Comparison of ENCODE assay signal across 19 mouse cellular contexts in the genomic region with DNA sequence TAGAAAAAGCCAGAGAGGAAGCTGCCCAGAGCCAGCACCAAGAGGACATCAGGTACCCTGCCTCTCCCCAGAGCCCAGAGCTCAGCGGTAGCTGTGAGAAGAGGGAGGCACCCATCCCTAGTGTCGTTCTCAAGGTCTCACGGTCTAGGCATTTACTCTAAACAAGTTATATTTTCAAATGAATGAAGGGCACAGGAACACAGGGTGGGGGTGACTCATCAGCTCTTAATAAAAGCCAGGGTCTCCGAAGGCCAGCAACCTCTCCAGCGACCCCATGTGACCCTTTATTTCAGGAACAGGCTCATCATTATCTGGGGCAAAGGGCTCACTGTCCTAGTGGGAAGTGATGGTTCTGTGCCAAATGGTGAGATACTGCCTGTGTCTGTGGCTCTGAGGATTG. TPM values are rescaled to one million over a fixed set of nuclear protein-coding genes. Genes with fewer than 3 reads are reported as not detected.
A peak's percentile ranks its signal among the peaks of the same experiment; 100 is the strongest.
DNase-seq lines count a peak whose midpoint lies in the region; ATAC-seq lines count a peak whose summit lies in the region.
"Had no signal": no experiment of that assay in that cellular context is flagged by ENCODE, and none has a peak within 500 bp of the region (broad histone marks: within the 10 kb centered on the region; RNA-seq: fewer than 3 reads in every experiment).

No protein-coding gene starts in this region.

- H3K4me2 ChIP-seq in heart, embryonic 12.5 days = no peak overlapping the region
- H3K4me2 ChIP-seq: embryonic facial prominence, embryonic 12.5 days; limb, embryonic 15.5 days; midbrain, embryonic 13.5 days had no signal

- ATAC-seq in heart, embryonic 12.5 days (ENCODE audit: insufficient number of reproducible peaks, low FRiP score) = no peak
- ATAC-seq: forebrain, embryonic 16.5 days; inflammation-experienced regulatory T-cells, adult 6 months; midbrain, embryonic 13.5 days had no signal

- no peaks in the 10 kb centered on the region for H3K27me3 ChIP-seq in heart, embryonic 12.5 days (replicated peaks)
- H3K27me3 ChIP-seq in midbrain, embryonic 10.5 days (ENCODE audit: low read depth, poor library complexity, severe bottlenecking) = no peaks in the 10 kb centered on the region
- H3K27me3 ChIP-seq: embryonic facial prominence, embryonic 12.5 days; limb, embryonic 15.5 days; midbrain, embryonic 13.5 days had no signal

- 53% methylated on average over 5 of the region's 5 CpGs for WGBS in heart, embryonic 12.5 days
- 75% methylated on average over 5 of the region's 5 CpGs for WGBS in midbrain, embryonic 10.5 days

- intact Hi-C loops in heart, postnatal 25 days (cut with DNase I) = no loop called here

- H3K4me1 ChIP-seq in heart, embryonic 12.5 days (replicated peaks) = peaks cover 40% of the 10 kb centered on the region
- H3K4me1 ChIP-seq in midbrain, embryonic 10.5 days = no peaks in the 10 kb centered on the region
- H3K4me1 ChIP-seq: embryonic facial prominence, embryonic 12.5 days; limb, embryonic 15.5 days; midbrain, embryonic 13.5 days had no signal

- H3K27ac ChIP-seq in heart, embryonic 12.5 days (ENCODE audit: poor library complexity, severe bottlenecking) = peak overlapping the region; percentile 96
- no peak overlapping the region for H3K27ac ChIP-seq in midbrain, embryonic 10.5 days (replicated peaks)
- H3K27ac ChIP-seq: embryonic facial prominence, embryonic 12.5 days; limb, embryonic 15.5 days; midbrain, embryonic 13.5 days had no signal

- H3K9ac ChIP-seq in heart, embryonic 12.5 days = 0 out of 2 replicates have a peak overlapping the region, but pooled peaks have one; percentile 47
- H3K9ac ChIP-seq: embryonic facial prominence, embryonic 12.5 days; limb, embryonic 15.5 days; midbrain, embryonic 13.5 days had no signal

- no peak overlapping the region for H3K4me3 ChIP-seq in heart, embryonic 12.5 days
- H3K4me3 ChIP-seq in midbrain, embryonic 10.5 days = no peak overlapping the region
- H3K4me3 ChIP-seq: embryonic facial prominence, embryonic 12.5 days; limb, embryonic 15.5 days; midbrain, embryonic 13.5 days had no signal

- peaks cover 69% of the 10 kb centered on the region for H3K36me3 ChIP-seq in heart, embryonic 12.5 days
- H3K36me3 ChIP-seq in midbrain, embryonic 10.5 days = peaks cover 99% of the 10 kb centered on the region

- no peaks in the 10 kb centered on the region for H3K9me3 ChIP-seq in heart, embryonic 12.5 days (replicated peaks)
- no peaks in the 10 kb centered on the region for H3K9me3 ChIP-seq in midbrain, embryonic 10.5 days (replicated peaks)
- H3K9me3 ChIP-seq: embryonic facial prominence, embryonic 12.5 days; limb, embryonic 15.5 days; midbrain, embryonic 13.5 days had no signal

- DNase-seq in heart, adult 11 months = peak; percentile 92
- DNase-seq in heart, postnatal 25 days (ENCODE audit: low spot score) = no peak
- DNase-seq in testis, postnatal 14 days (ENCODE audit: low spot score) = peak; percentile 39
- no peak for DNase-seq in testis, postnatal 10 days (ENCODE audit: low spot score)
- peak; percentile 48 for DNase-seq in heart, postnatal 4 days
- no peak for DNase-seq in midbrain, embryonic 10.5 days (ENCODE audit: low spot score)
- DNase-seq: cerebellum, adult 2 months; layer of hippocampus, postnatal 36 days; lung, adult 18-20 months; right cerebral cortex, postnatal 25 days; thymus, postnatal 36 days had no signal

RNA-seq across cellular contexts. Expression of a gene that starts 55.4 kb away (rescaled TPM):
- total RNA-seq in heart, postnatal 25 days (2021) = 10 to 100 TPM; 25.3 to 26.7 TPM
- 22.9 and 24.9 TPM in 2 replicates for polyA plus RNA-seq in heart, embryonic 12.5 days (2016; fragmentation: Nextera tagmentation; extraction: Ambion mirVana)
- total RNA-seq in heart, postnatal 4 days (2021) = 10 to 100 TPM; 35.3 to 39.5 TPM
- 0.19 and 0.22 TPM in 2 replicates for polyA plus RNA-seq in midbrain, embryonic 10.5 days (2016; fragmentation: Nextera tagmentation; extraction: Ambion mirVana)
- total RNA-seq: common myeloid progenitor, adult 5-6 weeks; neutrophil, adult 5-6 weeks had no signal
- polyA plus RNA-seq: inflammation-experienced regulatory T-cells, adult 6 months had no signal

RNA-seq across cellular contexts. Expression of a gene that starts 55.5 kb away (rescaled TPM):
- total RNA-seq in heart, postnatal 25 days (2021) = 10 to 100 TPM; 15.5 to 16.5 TPM
- polyA plus RNA-seq in heart, embryonic 12.5 days (2016; fragmentation: Nextera tagmentation; extraction: Ambion mirVana) = 29.9 and 31.0 TPM in 2 replicates
- 10 to 100 TPM; 24.8 to 25.2 TPM for total RNA-seq in heart, postnatal 4 days (2021)
- polyA plus RNA-seq in midbrain, embryonic 10.5 days (2016; fragmentation: Nextera tagmentation; extraction: Ambion mirVana) = 34.3 and 36.6 TPM in 2 replicates

Comparison
In these comparisons a context has a peak if more than half of its experiments do, and no peak if none do; other contexts are left out.
1. DNase-seq: peak in heart, adult 11 months (single experiment), testis, postnatal 14 days (single experiment) and heart, postnatal 4 days (single experiment); none in heart, postnatal 25 days (single experiment), testis, postnatal 10 days (single experiment) and midbrain, embryonic 10.5 days (single experiment).